Mouse (Mus musculus): ENCODE measurements around the gene Tmem91. TPM values are rescaled to one million over a fixed set of nuclear protein-coding genes. Genes with fewer than 3 reads are reported as not detected.

Tmem91 gene
- total and polyA plus RNA-seq, 3 experiments: 0.55 to 1.3 TPM; not detected in 1

- no peak for DNase-seq (ENCODE audit: extremely low read depth)
- Histone ChIP-seq H3K4me3 (replicated peaks in 1 of 3; ENCODE audit: low read depth in 2 of 3, low read length in 2 of 3, poor library complexity in 1 of 3) (no peak overlapping the region), H3K27ac (ENCODE audit: insufficient read depth, low read depth) (no peak overlapping the region), H3K79me2 (replicated peaks; ENCODE audit: control insufficient read depth, extremely low read depth, insufficient read depth, poor library complexity, severe bottlenecking) (peaks cover 15% of the 10 kb centered on the region), H3K4me1 (ENCODE audit: control insufficient read depth in 1 of 2, insufficient read depth in 2 of 2) (peaks cover 24 to 61% of the 10 kb centered on the region in 2 experiments), H3K9ac (ENCODE audit: insufficient read depth, low read depth) (no peak overlapping the region), H3K9me3 (replicated peaks; ENCODE audit: low read length) (no peaks in the 10 kb centered on the region), H3K4me2 (ENCODE audit: insufficient read depth, low read depth, poor library complexity, severe bottlenecking) (no peak overlapping the region), H3K27me3 (replicated peaks) (no peaks in the 10 kb centered on the region), H3K36me3 (replicated peaks in 1 of 2; ENCODE audit: control insufficient read depth in 1 of 2, insufficient read depth in 1 of 2, low read length in 1 of 2) (peaks cover 53 to 76% of the 10 kb centered on the region in 2 experiments)
- in situ Hi-C loops (cut with MboI; ENCODE audit: low pct_ligation_motif_present, low pct_unique_long_range_greater_than_20kb, low sequenced_read_pairs): no loop called here
- dilution Hi-C loops (cut with MboI; ENCODE audit: extremely low pct_ligation_motif_present, extremely low pct_unique_long_range_greater_than_20kb, low sequenced_read_pairs): no loop called here
- TF ChIP-seq ZMIZ1 (IDR thresholded peaks at IDR 0.05; ENCODE audit: low read depth, low read length) (no peak), NRF1 (IDR thresholded peaks at IDR 0.05; ENCODE audit: low read depth, low read length) (no peak), IRF4 (IDR thresholded peaks at IDR 0.05; ENCODE audit: low read depth, low read length) (no peak), EP300 (IDR thresholded peaks at IDR 0.05; ENCODE audit: low read length) (no peak), MAX (IDR thresholded peaks at IDR 0.05; ENCODE audit: low read length) (no peak), ZC3H11A (IDR thresholded peaks at IDR 0.05; ENCODE audit: low read depth, low read length) (no peak), RCOR1 (conservative IDR thresholded peaks at IDR 0.05; ENCODE audit: low read depth, low read length) (no peak), BHLHE40 (IDR thresholded peaks at IDR 0.05; ENCODE audit: low read depth, low read length) (no peak), UBTF (IDR thresholded peaks at IDR 0.05; ENCODE audit: low read depth, low read length) (no peak), MYC (IDR thresholded peaks at IDR 0.05; ENCODE audit: low read depth, low read length) (no peak), JUN (IDR thresholded peaks at IDR 0.05; ENCODE audit: insufficient read depth, low read depth, low read length) (no peak), ZKSCAN1 (IDR thresholded peaks at IDR 0.05; ENCODE audit: borderline replicate concordance, low read depth, low read length) (no peak), PAX5 (IDR thresholded peaks at IDR 0.05; ENCODE audit: low read length) (no peak), TCF12 (IDR thresholded peaks at IDR 0.05; ENCODE audit: low read depth, low read length) (no peak)
Observed at GRCm38 (mm10) chr7:25714581-25714980, 39.6 kb upstream of the Tmem91 start.

DNA sequence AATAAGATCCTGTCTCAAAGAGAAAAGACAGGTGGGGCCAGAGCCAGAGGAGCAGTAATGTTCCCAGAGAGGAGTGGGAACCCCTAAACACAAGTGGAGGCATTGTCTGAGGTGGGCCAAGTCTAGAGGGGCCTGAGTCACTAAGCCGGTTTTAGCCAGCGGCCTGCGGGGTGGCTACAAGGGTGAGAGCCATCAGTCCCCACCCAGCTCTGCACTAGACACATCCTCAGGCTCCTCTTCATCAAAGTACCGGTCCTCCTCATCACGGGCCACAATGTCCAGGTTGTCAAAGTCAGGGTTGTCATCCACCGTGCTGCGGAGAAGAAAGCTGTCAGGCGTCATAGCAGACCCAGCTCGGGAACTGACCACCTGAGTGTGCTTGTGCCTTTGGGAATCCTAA is 37.8 kb upstream of the Tmem91 start:
- dilution Hi-C loops (cut with MboI; ENCODE audit: extremely low pct_ligation_motif_present, extremely low pct_unique_long_range_greater_than_20kb, low sequenced_read_pairs) (no loop called here), in situ Hi-C loops (cut with MboI; ENCODE audit: low pct_ligation_motif_present, low pct_unique_long_range_greater_than_20kb, low sequenced_read_pairs) (no loop called here)
- Histone ChIP-seq H3K9me3 (replicated peaks; ENCODE audit: low read length) (no peaks in the 10 kb centered on the region), H3K9ac (ENCODE audit: insufficient read depth, low read depth) (no peak overlapping the region), H3K4me1 (ENCODE audit: control insufficient read depth in 1 of 2, insufficient read depth in 2 of 2) (peaks cover 26 to 69% of the 10 kb centered on the region in 2 experiments), H3K4me3 (replicated peaks in 1 of 3; ENCODE audit: low read depth in 2 of 3, low read length in 2 of 3, poor library complexity in 1 of 3) (no peak overlapping the region), H3K79me2 (replicated peaks; ENCODE audit: control insufficient read depth, extremely low read depth, insufficient read depth, poor library complexity, severe bottlenecking) (peaks cover 11% of the 10 kb centered on the region), H3K4me2 (ENCODE audit: insufficient read depth, low read depth, poor library complexity, severe bottlenecking) (no peak overlapping the region), H3K27me3 (replicated peaks) (no peaks in the 10 kb centered on the region), H3K27ac (ENCODE audit: insufficient read depth, low read depth) (no peak overlapping the region), H3K36me3 (replicated peaks in 1 of 2; ENCODE audit: control insufficient read depth in 1 of 2, insufficient read depth in 1 of 2, low read length in 1 of 2) (peaks cover 55 to 84% of the 10 kb centered on the region in 2 experiments)
- DNase-seq (ENCODE audit: extremely low read depth): no peak
- no peak for TF ChIP-seq MXI1 (IDR thresholded peaks at IDR 0.05; ENCODE audit: low read depth, low read length)
- no peak for TF ChIP-seq ETS1 (conservative IDR thresholded peaks at IDR 0.05; ENCODE audit: low read depth, low read length)
- no peak for TF ChIP-seq USF2 (conservative IDR thresholded peaks at IDR 0.05; ENCODE audit: low read depth, low read length)
- no peak for TF ChIP-seq TBP (conservative IDR thresholded peaks at IDR 0.05; ENCODE audit: low read depth, low read length)
- TF ChIP-seq HCFC1 (IDR thresholded peaks at IDR 0.05; ENCODE audit: low read depth, low read length): no peak
